In the genomic region with DNA sequence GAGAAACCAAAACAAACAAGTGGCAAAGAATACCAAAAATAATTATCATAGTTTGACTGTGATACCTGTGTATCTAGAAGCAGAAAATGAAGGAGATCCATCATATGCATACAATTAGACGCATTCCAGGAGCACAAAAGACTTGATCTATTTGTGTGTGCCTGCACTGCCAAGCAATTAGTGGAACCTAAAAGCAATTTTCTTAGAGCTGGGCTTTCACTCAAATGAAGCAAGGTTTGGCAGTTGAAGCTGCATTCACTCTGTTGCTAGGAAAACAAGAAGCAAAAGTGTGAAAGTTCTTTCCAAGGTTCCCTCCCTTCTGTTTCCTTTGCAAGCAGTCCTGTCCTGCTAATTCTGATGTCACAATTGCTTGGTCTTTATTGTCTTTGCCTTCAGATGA, we compare ENCODE assay signal across 30 mouse cellular contexts.
DNase-seq lines count a peak whose midpoint lies in the region; ATAC-seq and TF ChIP-seq lines count a peak whose summit lies in the region.
"Had no signal": no experiment of that assay in that cellular context is flagged by ENCODE, and none has a peak within 500 bp of the region (broad histone marks: within the 10 kb centered on the region; RNA-seq: fewer than 3 reads in every experiment).

No protein-coding gene starts in this region.

- peak; percentile 45; the same call in 1 of the 2 replicates for ATAC-seq in frontal cortex, adult (ENCODE audit: low TSS enrichment)
- ATAC-seq in midbrain, postnatal 0 days (ENCODE audit: low FRiP score) = no peak
- no peak for ATAC-seq in inflammation-experienced regulatory T-cells, adult 6 months
- ATAC-seq: CD4-positive, CD25-positive, alpha-beta regulatory T cell, adult 4 months; intestine, embryonic 15.5 days; midbrain, embryonic 16.5 days had no signal

- no peaks in the 10 kb centered on the region for H3K27me3 ChIP-seq in midbrain, postnatal 0 days (ENCODE audit: insufficient read depth, low read length)
- no peaks in the 10 kb centered on the region for H3K27me3 ChIP-seq in midbrain, embryonic 10.5 days (ENCODE audit: low read depth, poor library complexity, severe bottlenecking)
- no peaks in the 10 kb centered on the region for H3K27me3 ChIP-seq in kidney, adult 2 months (replicated peaks; ENCODE audit: control insufficient read depth, insufficient read depth, low read length)
- H3K27me3 ChIP-seq: embryonic facial prominence, embryonic 13.5 days; heart, embryonic 13.5 days; hindbrain, embryonic 15.5 days; intestine, embryonic 15.5 days; limb, embryonic 12.5 days; liver, embryonic 15.5 days; lung, embryonic 15.5 days; neural tube, embryonic 12.5 days had no signal

- H3K4me1 ChIP-seq in midbrain, postnatal 0 days (ENCODE audit: insufficient read depth, low read length) = no peaks in the 10 kb centered on the region
- H3K4me1 ChIP-seq in midbrain, embryonic 10.5 days = no peaks in the 10 kb centered on the region
- no peaks in the 10 kb centered on the region for H3K4me1 ChIP-seq in kidney, adult 2 months (ENCODE audit: control insufficient read depth, insufficient read depth, low read length)
- H3K4me1 ChIP-seq: embryonic facial prominence, embryonic 13.5 days; heart, embryonic 13.5 days; hindbrain, embryonic 15.5 days; intestine, embryonic 15.5 days; limb, embryonic 12.5 days; liver, embryonic 15.5 days; lung, embryonic 15.5 days; neural tube, embryonic 12.5 days had no signal

- WGBS in midbrain, postnatal 0 days = 76% methylated on average over 1 of the region's 1 CpGs
- 75% methylated on average over 1 of the region's 1 CpGs for whole genome bisulfite sequencing in midbrain, embryonic 10.5 days
- WGBS in kidney, adult 2 months = 75% methylated on average over 1 of the region's 1 CpGs

- H3K9me3 ChIP-seq in midbrain, postnatal 0 days (ENCODE audit: low read length) = no peaks in the 10 kb centered on the region
- no peaks in the 10 kb centered on the region for H3K9me3 ChIP-seq in midbrain, embryonic 10.5 days (replicated peaks)
- H3K9me3 ChIP-seq: embryonic facial prominence, embryonic 13.5 days; heart, embryonic 13.5 days; hindbrain, embryonic 15.5 days; intestine, embryonic 15.5 days; limb, embryonic 12.5 days; liver, embryonic 15.5 days; lung, embryonic 15.5 days; neural tube, embryonic 12.5 days had no signal

- no peak overlapping the region for H3K4me2 ChIP-seq in midbrain, postnatal 0 days (ENCODE audit: low read depth, low read length, poor library complexity, severe bottlenecking)
- H3K4me2 ChIP-seq: embryonic facial prominence, embryonic 13.5 days; heart, embryonic 13.5 days; hindbrain, embryonic 15.5 days; intestine, embryonic 15.5 days; limb, embryonic 12.5 days; liver, embryonic 15.5 days; lung, embryonic 15.5 days; midbrain, embryonic 11.5 days; neural tube, embryonic 12.5 days had no signal

- no peak overlapping the region for H3K4me3 ChIP-seq in midbrain, postnatal 0 days (ENCODE audit: low read depth, low read length)
- no peak overlapping the region for H3K4me3 ChIP-seq in midbrain, embryonic 10.5 days
- no peak overlapping the region for H3K4me3 ChIP-seq in kidney, adult 2 months (ENCODE audit: insufficient read depth, low read depth, low read length)
- H3K4me3 ChIP-seq: embryonic facial prominence, embryonic 13.5 days; gastrocnemius, adult 2 months; heart, adult 2 months; heart, embryonic 13.5 days; hindbrain, embryonic 15.5 days; intestine, embryonic 15.5 days; left cerebral cortex, adult 2 months; limb, embryonic 12.5 days; liver, embryonic 15.5 days; lung, embryonic 15.5 days; myocyte; neural tube, embryonic 12.5 days had no signal

- DNase-seq in frontal cortex, postnatal 14 days (ENCODE audit: low spot score in 2 of 2) = no peak
- peak; percentile 22 for DNase-seq in midbrain, postnatal 0 days (ENCODE audit: low spot score)
- no peak for DNase-seq in midbrain, embryonic 10.5 days (ENCODE audit: low spot score)
- DNase-seq in brain, embryonic 18.5 days (ENCODE audit: low read depth, low spot score) = peak; percentile 24
- DNase-seq in kidney, adult 2 months = no peak
- DNase-seq: adrenal gland, postnatal 36 days; cerebellum, adult 11 months; cerebellum, adult 9-10 months; gastrocnemius, adult 2 months; heart, adult 2 months; heart, postnatal 10 days; kidney, adult 8-10 months; kidney, postnatal 4 days; thymus, postnatal 4 days had no signal

- TF ChIP-seq CTCF in midbrain, postnatal 0 days (IDR thresholded peaks at IDR 0.05) = no peak
- no peak for TF ChIP-seq CTCF in kidney, adult 2 months (conservative IDR thresholded peaks at IDR 0.05; ENCODE audit: insufficient read depth, insufficient read length, low read depth, low read length)

- H3K9ac ChIP-seq in midbrain, postnatal 0 days (replicated peaks; ENCODE audit: low read length, poor library complexity, severe bottlenecking) = no peak overlapping the region
- H3K9ac ChIP-seq: embryonic facial prominence, embryonic 13.5 days; heart, embryonic 13.5 days; hindbrain, embryonic 15.5 days; intestine, embryonic 15.5 days; limb, embryonic 12.5 days; liver, embryonic 15.5 days; lung, embryonic 15.5 days; neural tube, embryonic 12.5 days had no signal

- no peaks in the 10 kb centered on the region for H3K36me3 ChIP-seq in midbrain, postnatal 0 days (ENCODE audit: insufficient read depth, low read length)
- no peaks in the 10 kb centered on the region for H3K36me3 ChIP-seq in midbrain, embryonic 10.5 days
- no peaks in the 10 kb centered on the region for H3K36me3 ChIP-seq in kidney, adult 2 months (ENCODE audit: control insufficient read depth, insufficient read depth, low read length)
- H3K36me3 ChIP-seq: embryonic facial prominence, embryonic 13.5 days; heart, embryonic 13.5 days; hindbrain, embryonic 15.5 days; intestine, embryonic 15.5 days; limb, embryonic 12.5 days; liver, embryonic 15.5 days; lung, embryonic 15.5 days; neural tube, embryonic 12.5 days had no signal

- TF ChIP-seq POLR2A in kidney, adult 2 months (IDR thresholded peaks at IDR 0.05; ENCODE audit: low read depth, low read length) = no peak

- no peak overlapping the region for H3K27ac ChIP-seq in midbrain, postnatal 0 days (ENCODE audit: low read depth, low read length)
- no peak overlapping the region for H3K27ac ChIP-seq in midbrain, embryonic 10.5 days (replicated peaks)
- no peak overlapping the region for H3K27ac ChIP-seq in kidney, adult 2 months (ENCODE audit: insufficient read depth, low read depth, low read length)
- H3K27ac ChIP-seq: embryonic facial prominence, embryonic 13.5 days; gastrocnemius, adult 2 months; heart, adult 2 months; heart, embryonic 13.5 days; hindbrain, embryonic 15.5 days; intestine, embryonic 15.5 days; kidney, postnatal 0 days; left cerebral cortex, adult 2 months; limb, embryonic 12.5 days; liver, embryonic 15.5 days; lung, embryonic 15.5 days; neural tube, embryonic 12.5 days had no signal

Comparison
In these comparisons a context has a peak if more than half of its experiments do, and no peak if none do; other contexts are left out.
1. DNase-seq: peak in midbrain, postnatal 0 days (single experiment) and brain, embryonic 18.5 days (single experiment); none in frontal cortex, postnatal 14 days (0 of 2), midbrain, embryonic 10.5 days (single experiment) and kidney, adult 2 months (single experiment).